21 mouse cellular contexts compared by ENCODE assay signal in the genomic region with DNA sequence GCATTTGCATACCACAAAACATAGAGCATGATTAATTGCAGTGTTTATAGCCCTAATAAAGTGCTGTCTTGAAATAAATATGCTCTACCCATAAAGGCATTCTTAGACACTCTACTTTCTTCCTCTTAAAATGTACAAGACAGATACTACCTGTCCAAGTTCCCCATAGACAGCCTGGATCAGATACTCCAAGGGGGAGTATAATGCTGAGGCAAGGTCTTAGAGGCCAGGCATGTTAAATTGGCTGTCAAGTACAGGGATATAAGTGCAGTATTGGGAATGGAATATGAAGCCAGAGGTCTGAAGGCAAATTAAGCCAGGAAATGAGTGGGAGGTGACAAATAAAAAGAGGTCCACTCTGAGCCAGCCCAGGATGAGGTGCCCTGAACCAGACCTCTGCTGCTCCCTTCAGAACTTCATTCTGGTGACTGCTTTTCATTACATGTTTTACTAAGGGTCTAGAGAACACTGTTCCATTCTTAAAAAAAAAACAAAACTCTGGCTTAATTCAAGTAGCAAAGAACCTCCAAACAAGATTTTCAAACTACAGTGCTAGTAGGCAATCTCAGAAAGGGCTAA.
A peak's percentile ranks its signal among the peaks of the same experiment; 100 is the strongest.
DNase-seq lines count a peak whose midpoint lies in the region; ATAC-seq and TF ChIP-seq lines count a peak whose summit lies in the region.
"Had no signal": no experiment of that assay in that cellular context is flagged by ENCODE, and none has a peak within 500 bp of the region (broad histone marks: within the 10 kb centered on the region; RNA-seq: fewer than 3 reads in every experiment).

No protein-coding gene starts in this region.

- peak; percentile 43; the same call in 1 of the 2 replicates for ATAC-seq in kidney, embryonic 15.5 days (replicated peaks; ENCODE audit: low FRiP score)
- no peak for ATAC-seq in kidney, postnatal 0 days (replicated peaks; ENCODE audit: low FRiP score, low read depth)
- ATAC-seq: forebrain, embryonic 14.5 days; forebrain, embryonic 16.5 days had no signal

- no peak overlapping the region for H3K27ac ChIP-seq in kidney, embryonic 15.5 days
- H3K27ac ChIP-seq in kidney, postnatal 0 days: no peak overlapping the region
- H3K27ac ChIP-seq: embryonic facial prominence, embryonic 13.5 days; embryonic facial prominence, embryonic 15.5 days; forebrain, embryonic 10.5 days; forebrain, embryonic 12.5 days had no signal

- DNase-seq in kidney, adult 18-20 months: no peak
- DNase-seq in kidney, postnatal 0 days (ENCODE audit: low spot score): peak; percentile 56
- DNase-seq in kidney, postnatal 36 days: no peak
- DNase-seq: adrenal gland, adult 2 months; adrenal gland, postnatal 10 days; adrenal gland, postnatal 25 days; cerebellum, adult 11 months; cerebellum, adult 18-20 months; cerebellum, adult 8-10 months; cerebellum, adult 9-11 months; cerebellum, postnatal 14 days; cerebellum, postnatal 36 days; embryo, embryonic 11 days had no signal

- H3K9me3 ChIP-seq in kidney, embryonic 15.5 days (replicated peaks): no peaks in the 10 kb centered on the region
- H3K9me3 ChIP-seq in kidney, postnatal 0 days (replicated peaks; ENCODE audit: low read length): no peaks in the 10 kb centered on the region
- H3K9me3 ChIP-seq: embryonic facial prominence, embryonic 13.5 days; embryonic facial prominence, embryonic 15.5 days; forebrain, embryonic 10.5 days; forebrain, embryonic 12.5 days had no signal

- H3K4me2 ChIP-seq in kidney, embryonic 15.5 days: no peak overlapping the region
- no peak overlapping the region for H3K4me2 ChIP-seq in kidney, postnatal 0 days (ENCODE audit: low read length)
- H3K4me2 ChIP-seq: embryonic facial prominence, embryonic 13.5 days; embryonic facial prominence, embryonic 15.5 days; forebrain, embryonic 12.5 days had no signal

- no peak overlapping the region for H3K4me3 ChIP-seq in kidney, embryonic 15.5 days (replicated peaks)
- H3K4me3 ChIP-seq in kidney, postnatal 0 days (replicated peaks; ENCODE audit: low read depth, low read length): no peak overlapping the region
- H3K4me3 ChIP-seq: embryonic facial prominence, embryonic 13.5 days; embryonic facial prominence, embryonic 15.5 days; erythroblast, embryonic 14.5 days; forebrain, embryonic 10.5 days; forebrain, embryonic 12.5 days had no signal

- no peak for TF ChIP-seq CTCF in kidney, postnatal 0 days (IDR thresholded peaks at IDR 0.05; ENCODE audit: low read depth)

- H3K9ac ChIP-seq in kidney, embryonic 15.5 days: no peak overlapping the region
- no peak overlapping the region for H3K9ac ChIP-seq in kidney, postnatal 0 days (ENCODE audit: low read depth, low read length)
- H3K9ac ChIP-seq: embryonic facial prominence, embryonic 13.5 days; embryonic facial prominence, embryonic 15.5 days; forebrain, embryonic 12.5 days had no signal

- H3K27me3 ChIP-seq in kidney, embryonic 15.5 days: no peaks in the 10 kb centered on the region
- H3K27me3 ChIP-seq in kidney, postnatal 0 days (ENCODE audit: insufficient read depth, low read length): no peaks in the 10 kb centered on the region
- H3K27me3 ChIP-seq: embryonic facial prominence, embryonic 13.5 days; embryonic facial prominence, embryonic 15.5 days; forebrain, embryonic 12.5 days had no signal

- H3K4me1 ChIP-seq in kidney, embryonic 15.5 days: 0 out of 2 replicates have a peak, but pooled peaks cover 2% of the 10 kb centered on the region
- no peaks in the 10 kb centered on the region for H3K4me1 ChIP-seq in kidney, postnatal 0 days (replicated peaks; ENCODE audit: insufficient read depth, low read length)
- H3K4me1 ChIP-seq: embryonic facial prominence, embryonic 13.5 days; embryonic facial prominence, embryonic 15.5 days; forebrain, embryonic 10.5 days; forebrain, embryonic 12.5 days had no signal

- no peaks in the 10 kb centered on the region for H3K36me3 ChIP-seq in kidney, embryonic 15.5 days
- H3K36me3 ChIP-seq in kidney, postnatal 0 days (ENCODE audit: insufficient read depth, low read length): no peaks in the 10 kb centered on the region
- H3K36me3 ChIP-seq: embryonic facial prominence, embryonic 13.5 days; embryonic facial prominence, embryonic 15.5 days; forebrain, embryonic 10.5 days; forebrain, embryonic 12.5 days had no signal
